Mouse (Mus musculus) kidney, postnatal 0 days (tissue): ENCODE measurements at regions not wholly inside any gene's neighbourhood (a gene's known extent, or its start where the extent isn't known, plus 50 kb on each side); places are given as distances from the start of the nearest gene placed in this dataset.
A peak's percentile ranks its signal among the peaks of the same experiment; 100 is the strongest.

ENCODE experiments used
- ATAC-seq: fragments of 200-750 bp; cut with Nextera tagmentation; replicated peaks from 2 replicates; pipeline ENCODE4 v1.8.0; 2017; ENCODE audit warnings: low read depth, moderate number of reproducible peaks, moderate TSS enrichment, moderate library complexity; ENCODE audit not compliant: low FRiP score
- DNase-seq: peaks from one replicate; pipeline ENCODE4 v3.0.0-alpha.2; 2016; ENCODE audit warnings: low spot score
- H3K27ac ChIP-seq: fragments of 300-500 bp; sonication (generic); 2 replicates; pipeline ENCODE4 v1.5.1; 2014; ENCODE audit warnings: mild to moderate bottlenecking
- H3K27me3 ChIP-seq: fragments of 300-500 bp; sonication (generic); 2 replicates; pipeline ENCODE4 v1.6.1; 2014; ENCODE audit warnings: low read length, mixed read lengths; ENCODE audit not compliant: insufficient read depth
- H3K36me3 ChIP-seq: fragments of 300-500 bp; sonication (generic); 2 replicates; pipeline ENCODE4 v1.6.1; 2014; ENCODE audit warnings: low read length, mixed read lengths; ENCODE audit not compliant: insufficient read depth
- H3K4me1 ChIP-seq: fragments of 300-500 bp; sonication (generic); replicated peaks from 2 replicates; pipeline ENCODE4 v1.6.1; 2014; ENCODE audit warnings: antibody characterized with exemption, low read length, mixed read lengths; ENCODE audit not compliant: insufficient read depth
- H3K4me2 ChIP-seq: fragments of 300-500 bp; sonication (generic); 2 replicates; pipeline ENCODE4 v1.6.1; 2014; ENCODE audit warnings: mild to moderate bottlenecking, low read length, moderate library complexity, mixed read lengths
- H3K4me3 ChIP-seq: fragments of 300-500 bp; sonication (generic); replicated peaks from 2 replicates; pipeline ENCODE4 v1.5.1; 2014; ENCODE audit warnings: low read depth, low read length
- H3K9ac ChIP-seq: fragments of 300-500 bp; sonication (generic); 2 replicates; pipeline ENCODE4 v1.6.1; 2014; ENCODE audit warnings: low read depth, low read length
- H3K9me3 ChIP-seq: fragments of 300-500 bp; sonication (generic); replicated peaks from 2 replicates; pipeline ENCODE4 v1.6.1; 2016; ENCODE audit warnings: low read length, inconsistent platforms, mixed read lengths
- CTCF ChIP-seq: IDR thresholded peaks from 2 replicates; pipeline ENCODE4 v1.5.1; 2016; ENCODE audit warnings: antibody characterized with exemption, low read depth, mild to moderate bottlenecking, moderate library complexity
- WGBS: fragments of 180-500 bp; shearing (Covaris S2); extraction: QIAGEN DNeasy Blood & Tissue Kit; methylation state at CpG from one replicate; pipeline ENCODE4 v1.1.7; 2014; 5-methylcytosine and 5-hydroxymethylcytosine counted together

GRCm38 (mm10) chr3:137728689-137729088 lies 57.4 kb downstream of the Gm21962 start:
- TF ChIP-seq CTCF: no peak
- H3K4me2 ChIP-seq: no peak overlapping the region
- 93% methylated on average over 9 of the region's 9 CpGs for WGBS
- no peak overlapping the region for H3K27ac ChIP-seq
- H3K36me3 ChIP-seq: no peaks in the 10 kb centered on the region
- H3K4me3 ChIP-seq: no peak overlapping the region
- no peaks in the 10 kb centered on the region for H3K4me1 ChIP-seq
- no peaks in the 10 kb centered on the region for H3K9me3 ChIP-seq
- no peak for ATAC-seq
- no peaks in the 10 kb centered on the region for H3K27me3 ChIP-seq
- DNase-seq: no peak
- no peak overlapping the region for H3K9ac ChIP-seq

GRCm38 (mm10) chr3:137729421-137729820 lies 58.1 kb downstream of the Gm21962 start:
- no peak for ATAC-seq
- Histone ChIP-seq H3K4me3 (no peak overlapping the region), H3K27ac (no peak overlapping the region), H3K9me3 (no peaks in the 10 kb centered on the region), H3K4me1 (no peaks in the 10 kb centered on the region), H3K4me2 (no peak overlapping the region), H3K9ac (no peak overlapping the region), H3K27me3 (no peaks in the 10 kb centered on the region), H3K36me3 (no peaks in the 10 kb centered on the region)
- TF ChIP-seq CTCF: no peak
- 83% methylated on average over 7 of the region's 7 CpGs for WGBS
- DNase-seq: no peak

DNA sequence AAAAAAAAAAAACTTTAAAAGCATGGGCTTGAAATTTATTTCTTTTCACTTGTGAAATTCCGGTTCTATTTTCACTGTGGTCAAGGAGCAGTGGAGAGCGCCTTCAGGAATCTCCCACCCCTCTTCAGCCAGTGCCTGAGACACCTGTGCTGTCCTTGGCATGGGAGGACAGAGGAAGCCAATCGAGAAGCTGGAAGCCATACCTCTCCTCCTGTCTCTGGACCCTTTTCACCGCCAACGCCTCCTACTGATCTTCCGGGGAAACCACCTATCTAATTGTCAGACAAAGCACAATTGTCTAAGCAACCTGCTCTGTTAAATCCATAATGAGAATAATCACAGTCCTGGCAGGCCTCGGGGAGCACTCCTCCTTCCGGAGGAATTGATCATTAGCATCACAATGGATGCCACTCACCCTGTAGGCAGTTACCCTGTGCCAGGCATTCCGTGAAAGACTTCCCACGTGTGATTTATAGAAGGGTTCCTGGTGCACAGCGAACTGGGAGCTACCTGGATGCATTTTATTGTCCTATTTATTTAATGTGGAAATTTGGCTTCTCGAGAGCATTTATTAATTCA lies 66.0 kb downstream of the Gm21962 start:
- H3K27ac ChIP-seq: no peak overlapping the region
- no peaks in the 10 kb centered on the region for H3K4me1 ChIP-seq
- no peak overlapping the region for H3K4me3 ChIP-seq
- no peak for TF ChIP-seq CTCF
- DNase-seq (no peak), ATAC-seq (no peak)
- no peaks in the 10 kb centered on the region for H3K27me3 ChIP-seq
- H3K9me3 ChIP-seq: no peaks in the 10 kb centered on the region
- no peaks in the 10 kb centered on the region for H3K36me3 ChIP-seq
- WGBS: 48% methylated on average over 12 of the region's 12 CpGs
- no peak overlapping the region for H3K9ac ChIP-seq
- H3K4me2 ChIP-seq: no peak overlapping the region

DNA sequence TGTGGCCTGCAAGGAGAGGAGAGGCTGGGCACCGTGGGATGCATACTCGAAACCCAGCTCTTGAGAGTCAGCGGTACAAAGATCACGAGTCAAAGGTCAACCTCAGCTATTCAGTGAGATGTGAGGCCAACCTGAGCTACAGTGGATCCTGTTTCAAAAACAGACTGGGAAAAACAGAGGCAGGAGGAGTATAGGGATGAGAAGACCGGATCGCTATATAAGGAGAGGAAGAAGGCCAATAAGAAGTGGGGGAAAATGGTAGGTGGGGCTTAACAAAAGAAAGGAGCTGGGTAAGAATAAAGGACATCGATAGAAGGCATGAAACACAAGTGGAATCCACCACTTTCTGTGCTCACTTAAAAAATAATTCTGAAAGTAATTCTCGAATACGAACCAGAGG lies 70.2 kb downstream of the Gm21962 start:
- H3K4me3 ChIP-seq: no peak overlapping the region
- H3K27ac ChIP-seq: no peak overlapping the region
- TF ChIP-seq CTCF: no peak
- 51% methylated on average over 9 of the region's 9 CpGs for WGBS
- ATAC-seq: no peak
- no peaks in the 10 kb centered on the region for H3K9me3 ChIP-seq
- H3K36me3 ChIP-seq: no peaks in the 10 kb centered on the region
- H3K27me3 ChIP-seq: no peaks in the 10 kb centered on the region
- peak; percentile 25 for DNase-seq
- no peaks in the 10 kb centered on the region for H3K4me1 ChIP-seq
- no peak overlapping the region for H3K9ac ChIP-seq
- H3K4me2 ChIP-seq: no peak overlapping the region

GRCm38 (mm10) chr3:137742119-137742518 lies 70.8 kb downstream of the Gm21962 start:
- H3K4me2 ChIP-seq: no peak overlapping the region
- no peak for ATAC-seq

DNA sequence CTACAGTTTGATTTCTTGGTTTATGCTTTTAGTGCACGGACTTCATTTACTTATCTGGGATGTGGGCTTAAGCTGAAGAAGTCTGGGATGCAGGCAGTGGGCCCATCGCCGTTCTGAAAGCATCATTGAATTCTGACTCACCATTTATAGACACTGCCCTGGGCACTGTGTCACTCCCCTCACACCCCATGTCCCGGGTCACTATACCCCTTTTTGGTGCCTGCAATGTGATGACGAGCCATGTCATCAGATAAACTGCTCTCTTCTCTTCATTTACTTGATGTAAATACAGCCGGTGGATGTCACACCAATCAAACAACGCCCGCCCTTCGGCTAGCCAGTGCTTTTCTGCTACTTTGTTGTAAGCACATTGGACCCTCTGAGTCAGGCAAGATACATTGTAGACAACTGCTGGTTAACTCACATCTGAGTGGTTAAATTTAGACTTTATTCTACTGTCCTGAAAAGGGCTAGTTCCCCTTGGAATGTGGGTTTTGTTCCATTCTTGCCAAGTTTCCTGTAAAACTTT lies 80.5 kb downstream of the Gm21962 start:
- Histone ChIP-seq H3K36me3 (no peaks in the 10 kb centered on the region), H3K27ac (no peak overlapping the region), H3K4me1 (peaks cover 5% of the 10 kb centered on the region), H3K4me3 (no peak overlapping the region), H3K4me2 (no peak overlapping the region), H3K9ac (no peak overlapping the region), H3K27me3 (no peaks in the 10 kb centered on the region), H3K9me3 (no peaks in the 10 kb centered on the region)
- ATAC-seq (no peak), DNase-seq (no peak)
- TF ChIP-seq CTCF: no peak
- WGBS: 92% methylated on average over 9 of the region's 9 CpGs

More at GRCm38 (mm10) chr3:137742119-137742518, 70.8 kb downstream of the Gm21962 start:
- H3K36me3 ChIP-seq: no peaks in the 10 kb centered on the region
- no peak overlapping the region for H3K9ac ChIP-seq
- no peaks in the 10 kb centered on the region for H3K9me3 ChIP-seq
- H3K4me3 ChIP-seq: no peak overlapping the region
- no peaks in the 10 kb centered on the region for H3K27me3 ChIP-seq
- WGBS: 57% methylated on average over 4 of the region's 4 CpGs
- no peak for DNase-seq
- H3K4me1 ChIP-seq: no peaks in the 10 kb centered on the region
- no peak for TF ChIP-seq CTCF
- no peak overlapping the region for H3K27ac ChIP-seq
